Mouse (Mus musculus) CD4-positive, CD25-positive, alpha-beta regulatory T cell, adult 9 weeks (primary cell): ENCODE measurements around the gene Il1f8. TPM values are rescaled to one million over a fixed set of nuclear protein-coding genes. Genes with fewer than 3 reads are reported as not detected.

Experiments used
- polyA plus RNA-seq: library from polyadenylated mRNA; unstranded; fragments of 100-300 nt; shearing (Covaris generic); gene quantifications from one replicate; pipeline ENCODE4 v1.2.1, GENCODE M21; 2017

The Il1f8 gene
- polyA plus RNA-seq: not detected

GRCm38 (mm10) chr2:24152861-24153260, at the start of gene Il1f8:
Gene Il1f8 (plus strand): TSS chr2:24153161.

GRCm38 (mm10) chr2:24186176-24186575, 33.2 kb downstream of the Il1f8 start, which contains the start of gene Il1f9:
Gene Il1f9 (plus strand): TSS chr2:24186476.

Other genes starting within 250 kb of the Il1f8 start
- gene Hnmt, start 103.8 kb upstream of the Il1f8 start, polyA plus RNA-seq: 0.16 TPM
- not detected for gene Tbpl2, start 56.6 kb upstream of the Il1f8 start, polyA plus RNA-seq
- not detected for gene Il1f9, start 33.3 kb downstream of the Il1f8 start, polyA plus RNA-seq
- not detected for gene Il1f6, start 62.3 kb downstream of the Il1f8 start, polyA plus RNA-seq
- not detected for gene Il1f5, start 123.8 kb downstream of the Il1f8 start, polyA plus RNA-seq
- gene Il1f10, start 138.0 kb downstream of the Il1f8 start, polyA plus RNA-seq: not detected
- gene Il1rn, start 183.7 kb downstream of the Il1f8 start, polyA plus RNA-seq: 2.2 TPM
- gene Psd4, start 214.4 kb downstream of the Il1f8 start, polyA plus RNA-seq: 195 TPM